Mouse (Mus musculus): ENCODE data around the gene Kif21b. TPM values are rescaled to one million over a fixed set of nuclear protein-coding genes. Genes with fewer than 3 reads are reported as not detected.

Kif21b gene
- polyA plus RNA-seq, 1 experiment from 2014 or later = 2.4 TPM

- no peaks in the 10 kb centered on the region for H3K27me3 ChIP-seq
- ATAC-seq = no peak
- TF ChIP-seq CTCF (IDR thresholded peaks at IDR 0.05) = no peak
- in situ Hi-C loops (cut with MboI; ENCODE audit: low pct_unique_long_range_greater_than_20kb) = no loop called here
- CTCF ChIA-PET = no interaction called here
- DNase-seq (ENCODE audit: low read depth, low spot score) = no peak
- POLR2A ChIA-PET = interaction anchor here (0.6 kb wide), 1 partner anchor 157 kb away, joined by 3 read pairs; no protein-coding TSS in a partner anchor
Measured at GRCm38 (mm10) chr1:136226626-136227025, 95.4 kb downstream of the Kif21b start.

Other genes starting within 250 kb of the Kif21b start
- gene Pkp1, start 212.2 kb upstream of the Kif21b start, polyA plus RNA-seq (2021) = 0.03 TPM
- not detected for gene Igfn1, start 125.0 kb upstream of the Kif21b start, polyA plus RNA-seq (2021)
- gene Tmem9, start 123.2 kb upstream of the Kif21b start, polyA plus RNA-seq (2021) = 122 TPM
- gene Ascl5, start 80.6 kb upstream of the Kif21b start, polyA plus RNA-seq (2021) = not detected
- not detected for gene Cacna1s, start 78.6 kb upstream of the Kif21b start, polyA plus RNA-seq (2021)
- gene Mroh3, start 81.4 kb downstream of the Kif21b start, polyA plus RNA-seq (2021) = 0.91 TPM
- 21.6 TPM for gene Inava, start 102.9 kb downstream of the Kif21b start, polyA plus RNA-seq (2021)
- gene Gpr25, start 129.5 kb downstream of the Kif21b start, polyA plus RNA-seq (2021) = not detected
- gene Camsap2, start 214.7 kb downstream of the Kif21b start, polyA plus RNA-seq (2021) = 36.8 TPM